Comparison of ENCODE assay signal across 8 mouse cellular contexts in genomic region chr17:24551050-24551444, GRCm38 (mm10). TPM values are rescaled to one million over a fixed set of nuclear protein-coding genes. Genes with fewer than 3 reads are reported as not detected.
DNase-seq lines count a peak whose midpoint lies in the region; ATAC-seq and TF ChIP-seq lines count a peak whose summit lies in the region.

No protein-coding gene starts in this region.

- TF ChIP-seq POLR2A in testis, adult 2 months (IDR thresholded peaks at IDR 0.05; ENCODE audit: control insufficient read depth, low read depth, low read length), result no peak

- H3K4me1 ChIP-seq in testis, adult 2 months (ENCODE audit: control insufficient read depth, insufficient read depth, low read length), result peaks cover 2% of the 10 kb centered on the region
- H3K4me1 ChIP-seq in liver, embryonic 11.5 days (replicated peaks; ENCODE audit: control insufficient read depth, insufficient read depth, low read length), result peaks cover 7% of the 10 kb centered on the region
- no peaks in the 10 kb centered on the region for H3K4me1 ChIP-seq in stomach, postnatal 0 days (replicated peaks; ENCODE audit: control insufficient read depth, insufficient read depth)

- no peak overlapping the region for H3K27ac ChIP-seq in testis, adult 2 months (ENCODE audit: control insufficient read depth, insufficient read depth, low read depth, low read length)
- no peak overlapping the region for H3K27ac ChIP-seq in liver, embryonic 11.5 days (ENCODE audit: low read depth, low read length)
- H3K27ac ChIP-seq in stomach, postnatal 0 days (replicated peaks), result peak overlapping the region; percentile 99

- H3K27me3 ChIP-seq in testis, adult 2 months (ENCODE audit: control insufficient read depth, insufficient read depth, low read length), result no peaks in the 10 kb centered on the region
- H3K27me3 ChIP-seq in liver, embryonic 11.5 days (replicated peaks; ENCODE audit: control insufficient read depth, insufficient read depth, low read length), result no peaks in the 10 kb centered on the region
- no peaks in the 10 kb centered on the region for H3K27me3 ChIP-seq in stomach, postnatal 0 days (ENCODE audit: control insufficient read depth, insufficient read depth, low read length)

- peak; percentile 38 for DNase-seq in cerebellum, postnatal 14 days
- DNase-seq in cerebellum, adult 8-10 months, result no peak
- DNase-seq in testis, postnatal 14 days (ENCODE audit: low spot score), result no peak
- no peak for DNase-seq in liver, embryonic 11.5 days (ENCODE audit: low spot score)
- DNase-seq in stomach, postnatal 0 days (ENCODE audit: low spot score), result no peak
- DNase-seq in thymus, postnatal 36 days, result no peak

- TF ChIP-seq EP300 in stomach, postnatal 0 days (optimal IDR thresholded peaks at IDR 0.05), result no peak

- TF ChIP-seq CTCF in testis, adult 2 months (IDR thresholded peaks at IDR 0.05; ENCODE audit: control insufficient read depth, insufficient read depth, insufficient replicate concordance, low read depth, low read length), result no peak
- no peak for TF ChIP-seq CTCF in stomach, postnatal 0 days (IDR thresholded peaks at IDR 0.05; ENCODE audit: low read depth)

- no peaks in the 10 kb centered on the region for H3K9me3 ChIP-seq in liver, embryonic 11.5 days (ENCODE audit: control insufficient read depth, low read length)
- H3K9me3 ChIP-seq in stomach, postnatal 0 days (ENCODE audit: control insufficient read depth, low read length), result no peaks in the 10 kb centered on the region

- H3K4me3 ChIP-seq in testis, adult 2 months (ENCODE audit: control insufficient read depth, low read depth, low read length), result peak overlapping the region; percentile 90
- peak overlapping the region; percentile 93 for H3K4me3 ChIP-seq in liver, embryonic 11.5 days (ENCODE audit: low read depth, low read length)
- H3K4me3 ChIP-seq in stomach, postnatal 0 days (ENCODE audit: low read depth, low read length), result peak overlapping the region; percentile 94

- no peak for ATAC-seq in liver, embryonic 11.5 days (replicated peaks; ENCODE audit: low FRiP score)
- no peak for ATAC-seq in stomach, postnatal 0 days (ENCODE audit: low FRiP score, low TSS enrichment)
- no peak for ATAC-seq in megakaryocyte progenitor cell, adult 5-6 weeks (replicated peaks; ENCODE audit: poor library complexity)

- no peaks in the 10 kb centered on the region for H3K36me3 ChIP-seq in testis, adult 2 months (ENCODE audit: control insufficient read depth, insufficient read depth, low read length)
- no peaks in the 10 kb centered on the region for H3K36me3 ChIP-seq in liver, embryonic 11.5 days (ENCODE audit: control insufficient read depth, insufficient read depth, low read length)
- H3K36me3 ChIP-seq in stomach, postnatal 0 days (ENCODE audit: control insufficient read depth, insufficient read depth, low read length), result no peaks in the 10 kb centered on the region

- WGBS in liver, embryonic 11.5 days, result 57% methylated on average over 3 of the region's 3 CpGs
- 53% methylated on average over 3 of the region's 3 CpGs for WGBS in stomach, postnatal 0 days

- peak overlapping the region; percentile 92 for H3K9ac ChIP-seq in liver, embryonic 11.5 days (ENCODE audit: low read depth, low read length)
- H3K9ac ChIP-seq in stomach, postnatal 0 days (ENCODE audit: low read length), result peak overlapping the region; percentile 93

- H3K4me2 ChIP-seq in liver, embryonic 11.5 days, result peak overlapping the region; percentile 96
- H3K4me2 ChIP-seq in stomach, postnatal 0 days (replicated peaks; ENCODE audit: low read depth), result peak overlapping the region; percentile 80

RNA-seq across cellular contexts. Expression of gene Pkd1, which starts 1.4 kb away (rescaled TPM):
- polyA plus RNA-seq in testis, adult 2 months (2012; rRNA removed), result 31.6 and 35.0 TPM in 2 replicates
- polyA plus RNA-seq in liver, embryonic 11.5 days (2014; fragmentation: Nextera tagmentation; extraction: Ambion mirVana), result 8.7 and 12.2 TPM in 2 replicates
- 10.9 and 12.3 TPM in 2 replicates for polyA plus RNA-seq in stomach, postnatal 0 days (2015; fragmentation: Nextera tagmentation; extraction: Ambion mirVana)
- 7.4 and 10.6 TPM in 2 replicates for total RNA-seq in megakaryocyte progenitor cell, adult 5-6 weeks (2015)
- 6.2 and 15.1 TPM in 2 replicates for total RNA-seq in megakaryocyte progenitor cell, adult 5-6 weeks (2017)

RNA-seq across cellular contexts. Expression of gene Rab26, which starts 17.0 kb away (rescaled TPM):
- 0.82 and 1.1 TPM in 2 replicates for polyA plus RNA-seq in testis, adult 2 months (2012; rRNA removed)
- 2.0 and 2.4 TPM in 2 replicates for polyA plus RNA-seq in liver, embryonic 11.5 days (2014; fragmentation: Nextera tagmentation; extraction: Ambion mirVana)
- 0.82 and 0.85 TPM in 2 replicates for polyA plus RNA-seq in stomach, postnatal 0 days (2015; fragmentation: Nextera tagmentation; extraction: Ambion mirVana)
- total RNA-seq in megakaryocyte progenitor cell, adult 5-6 weeks (2015), result 0.12 and 0.17 TPM in 2 replicates
- 0.14 and 0.71 TPM in 2 replicates for total RNA-seq in megakaryocyte progenitor cell, adult 5-6 weeks (2017)

RNA-seq across cellular contexts. Expression of gene Traf7, which starts 23.3 kb away (rescaled TPM):
- polyA plus RNA-seq in testis, adult 2 months (2012; rRNA removed), result 64.4 and 69.4 TPM in 2 replicates
- 81.0 and 90.7 TPM in 2 replicates for polyA plus RNA-seq in liver, embryonic 11.5 days (2014; fragmentation: Nextera tagmentation; extraction: Ambion mirVana)
- polyA plus RNA-seq in stomach, postnatal 0 days (2015; fragmentation: Nextera tagmentation; extraction: Ambion mirVana), result 41.8 and 42.6 TPM in 2 replicates
- 50.9 and 54.7 TPM in 2 replicates for total RNA-seq in megakaryocyte progenitor cell, adult 5-6 weeks (2015)
- 91.7 and 98.9 TPM in 2 replicates for total RNA-seq in megakaryocyte progenitor cell, adult 5-6 weeks (2017)

Comparison
In these comparisons a context has a peak if more than half of its experiments do, and no peak if none do; other contexts are left out.
1. DNase-seq: peak in cerebellum, postnatal 14 days (2 of 2); none in cerebellum, adult 8-10 months (single experiment), testis, postnatal 14 days (single experiment), liver, embryonic 11.5 days (single experiment), stomach, postnatal 0 days (single experiment) and thymus, postnatal 36 days (0 of 2).
2. Peak in every context shown above with its lines, with median percentiles within 50 percentile points of each other: H3K4me3 ChIP-seq.